Mouse (Mus musculus) urinary bladder, adult 18-20 months (tissue): Measurements from ENCODE around the gene Cbx6.

Experiments used
- DNase-seq, 2 experiments: peaks; one replicate each; pipeline ENCODE4 v3.0.0; 2022; ENCODE audit warnings: low spot score in 2 of 2, mixed read lengths in 2 of 2

The Cbx6 gene

GRCm38 (mm10) chr15:79834130-79834880, at the start of gene Cbx6, which contains the start of gene Npcd:
TSS of gene Cbx6 (minus strand) at chr15:79834688.
TSS of gene Npcd (minus strand) at chr15:79834237.
- DNase-seq: peak; percentile 89 to 90

- DNase-seq: peak; percentile 89 to 91
Measured at GRCm38 (mm10) chr15:79883352-79883822, 48.9 kb upstream of the Cbx6 start.

- no peak for DNase-seq
Measured at GRCm38 (mm10) chr15:79882623-79883267, 48.3 kb upstream of the Cbx6 start.

GRCm38 (mm10) chr15:79880477-79880876, 46.0 kb upstream of the Cbx6 start:
- DNase-seq: no peak

- peak; percentile 72 to 90 for DNase-seq
Measured at GRCm38 (mm10) chr15:79879319-79879718, 44.8 kb upstream of the Cbx6 start.

GRCm38 (mm10) chr15:79878725-79879136, 44.2 kb upstream of the Cbx6 start:
- DNase-seq: no peak

- DNase-seq: no peak
Measured at GRCm38 (mm10) chr15:79875261-79875995, 40.9 kb upstream of the Cbx6 start.

GRCm38 (mm10) chr15:79873995-79874394, 39.5 kb upstream of the Cbx6 start:
- no peak for DNase-seq

- DNase-seq: no peak
Measured at GRCm38 (mm10) chr15:79873545-79873944, 39.1 kb upstream of the Cbx6 start.

- DNase-seq: no peak
Measured at GRCm38 (mm10) chr15:79867260-79868002, 32.9 kb upstream of the Cbx6 start.

GRCm38 (mm10) chr15:79859821-79860220, 25.3 kb upstream of the Cbx6 start:
- DNase-seq: no peak

GRCm38 (mm10) chr15:79858979-79859378, 24.5 kb upstream of the Cbx6 start:
- DNase-seq: no peak

GRCm38 (mm10) chr15:79850143-79850542, 15.7 kb upstream of the Cbx6 start:
- no peak for DNase-seq

GRCm38 (mm10) chr15:79847100-79847499, 12.6 kb upstream of the Cbx6 start:
- peak in 1 of 2 experiments; percentile 65 for DNase-seq

- DNase-seq: no peak
Measured at GRCm38 (mm10) chr15:79845986-79846385, 11.5 kb upstream of the Cbx6 start.

GRCm38 (mm10) chr15:79842985-79843384, 8.5 kb upstream of the Cbx6 start:
- DNase-seq: no peak

GRCm38 (mm10) chr15:79840281-79840680, 5.8 kb upstream of the Cbx6 start:
- no peak for DNase-seq

GRCm38 (mm10) chr15:79834881-79835260, 383 bp upstream of the Cbx6 start:
- DNase-seq: no peak

- peak in 1 of 2 experiments; percentile 44 for DNase-seq
Measured at GRCm38 (mm10) chr15:79833251-79834050, 1.0 kb downstream of the Cbx6 start.

GRCm38 (mm10) chr15:79832064-79832900, 2.2 kb downstream of the Cbx6 start:
- DNase-seq: peak; percentile 50 to 61
